ENCODE assay signal across 17 mouse cellular contexts in genomic region chr10:42297954-42298353, GRCm38 (mm10). TPM values are rescaled to one million over a fixed set of nuclear protein-coding genes. Genes with fewer than 3 reads are reported as not detected.
DNase-seq lines count a peak whose midpoint lies in the region; ATAC-seq and TF ChIP-seq lines count a peak whose summit lies in the region.
"Had no signal": no experiment of that assay in that cellular context is flagged by ENCODE, and none has a peak within 500 bp of the region (broad histone marks: within the 10 kb centered on the region; RNA-seq: fewer than 3 reads in every experiment).

No protein-coding gene starts in this region.

- H3K9ac ChIP-seq in hindbrain, postnatal 0 days (replicated peaks; ENCODE audit: low read length), result no peak overlapping the region
- no peak overlapping the region for H3K9ac ChIP-seq in hindbrain, embryonic 13.5 days
- H3K9ac ChIP-seq in midbrain, postnatal 0 days (replicated peaks; ENCODE audit: low read length, poor library complexity, severe bottlenecking), result no peak overlapping the region
- no peak overlapping the region for H3K9ac ChIP-seq in midbrain, embryonic 14.5 days (replicated peaks; ENCODE audit: low read length)
- H3K9ac ChIP-seq: heart, embryonic 13.5 days; hindbrain, embryonic 15.5 days; neural tube, embryonic 15.5 days; stomach, embryonic 15.5 days had no signal

- no peaks in the 10 kb centered on the region for H3K9me3 ChIP-seq in hindbrain, postnatal 0 days (ENCODE audit: low read length)
- peaks cover 5% of the 10 kb centered on the region; the same call in 1 of the 2 replicates for H3K9me3 ChIP-seq in hindbrain, embryonic 13.5 days
- H3K9me3 ChIP-seq in midbrain, postnatal 0 days (ENCODE audit: low read length), result no peaks in the 10 kb centered on the region
- H3K9me3 ChIP-seq in midbrain, embryonic 14.5 days (ENCODE audit: control insufficient read depth, low read length), result peaks cover 4% of the 10 kb centered on the region; the same call in 1 of the 2 replicates
- H3K9me3 ChIP-seq: embryonic facial prominence, embryonic 10.5 days; forebrain, embryonic 10.5 days; heart, embryonic 13.5 days; hindbrain, embryonic 15.5 days; neural tube, embryonic 15.5 days; stomach, embryonic 15.5 days had no signal

- TF ChIP-seq POLR2A in brain, embryonic 14.5 days (IDR thresholded peaks at IDR 0.05; ENCODE audit: borderline replicate concordance, extremely low read depth, insufficient read depth, insufficient read length, poor library complexity, severe bottlenecking), result no peak

- no peak overlapping the region for H3K4me3 ChIP-seq in hindbrain, postnatal 0 days (ENCODE audit: low read length)
- no peak overlapping the region for H3K4me3 ChIP-seq in hindbrain, embryonic 13.5 days
- no peak overlapping the region for H3K4me3 ChIP-seq in midbrain, postnatal 0 days (ENCODE audit: low read depth, low read length)
- no peak overlapping the region for H3K4me3 ChIP-seq in midbrain, embryonic 14.5 days (replicated peaks; ENCODE audit: low read depth, low read length)
- H3K4me3 ChIP-seq: embryonic facial prominence, embryonic 10.5 days; forebrain, embryonic 10.5 days; heart, embryonic 13.5 days; hindbrain, embryonic 15.5 days; neural tube, embryonic 15.5 days; stomach, embryonic 15.5 days had no signal

- H3K4me1 ChIP-seq in hindbrain, postnatal 0 days (ENCODE audit: insufficient read depth, low read length), result no peaks in the 10 kb centered on the region
- H3K4me1 ChIP-seq in hindbrain, embryonic 13.5 days (replicated peaks), result no peaks in the 10 kb centered on the region
- no peaks in the 10 kb centered on the region for H3K4me1 ChIP-seq in midbrain, postnatal 0 days (ENCODE audit: insufficient read depth, low read length)
- H3K4me1 ChIP-seq in midbrain, embryonic 14.5 days (ENCODE audit: control insufficient read depth, insufficient read depth, low read length), result no peaks in the 10 kb centered on the region
- H3K4me1 ChIP-seq: hindbrain, embryonic 15.5 days; neural tube, embryonic 15.5 days; stomach, embryonic 15.5 days had no signal

- ATAC-seq in hindbrain, postnatal 0 days, result no peak
- ATAC-seq in hindbrain, embryonic 13.5 days (ENCODE audit: low FRiP score), result no peak
- no peak for ATAC-seq in midbrain, postnatal 0 days (ENCODE audit: low FRiP score)
- no peak for ATAC-seq in midbrain, embryonic 14.5 days (ENCODE audit: low FRiP score, low TSS enrichment)
- ATAC-seq: midbrain, embryonic 16.5 days had no signal

- no peak for DNase-seq in hindbrain, postnatal 0 days (ENCODE audit: low spot score)
- no peak for DNase-seq in midbrain, postnatal 0 days (ENCODE audit: low spot score)
- DNase-seq in midbrain, embryonic 14.5 days, result no peak
- no peak for DNase-seq in brain, embryonic 14.5 days (ENCODE audit: low read depth)
- no peak for DNase-seq in left cerebral cortex, adult 11 months (ENCODE audit: low spot score)
- no peak for DNase-seq in left cerebral cortex, adult 8-10 months (ENCODE audit: low spot score in 2 of 2)
- DNase-seq: adrenal gland, adult 2 months; right cerebral cortex, postnatal 25 days; thymus, postnatal 36 days had no signal

- no peaks in the 10 kb centered on the region for H3K27me3 ChIP-seq in hindbrain, postnatal 0 days (ENCODE audit: insufficient read depth, low read length)
- H3K27me3 ChIP-seq in hindbrain, embryonic 13.5 days, result peaks cover under 1% of the 10 kb centered on the region; the same call in 1 of the 2 replicates
- H3K27me3 ChIP-seq in midbrain, postnatal 0 days (ENCODE audit: insufficient read depth, low read length), result no peaks in the 10 kb centered on the region
- no peaks in the 10 kb centered on the region for H3K27me3 ChIP-seq in midbrain, embryonic 14.5 days (ENCODE audit: control insufficient read depth, insufficient read depth, low read length)
- H3K27me3 ChIP-seq: heart, embryonic 13.5 days; hindbrain, embryonic 15.5 days; neural tube, embryonic 15.5 days; stomach, embryonic 15.5 days had no signal

- 97% methylated on average over 1 of the region's 1 CpGs for WGBS in hindbrain, postnatal 0 days
- WGBS in hindbrain, embryonic 13.5 days, result 86% methylated on average over 1 of the region's 1 CpGs
- WGBS in midbrain, postnatal 0 days, result 90% methylated on average over 1 of the region's 1 CpGs
- WGBS in midbrain, embryonic 14.5 days, result 90% methylated on average over 1 of the region's 1 CpGs

- H3K4me2 ChIP-seq in hindbrain, postnatal 0 days (ENCODE audit: low read depth, low read length), result no peak overlapping the region
- H3K4me2 ChIP-seq in hindbrain, embryonic 13.5 days, result no peak overlapping the region
- no peak overlapping the region for H3K4me2 ChIP-seq in midbrain, postnatal 0 days (ENCODE audit: low read depth, low read length, poor library complexity, severe bottlenecking)
- H3K4me2 ChIP-seq in midbrain, embryonic 14.5 days (ENCODE audit: low read length), result no peak overlapping the region
- H3K4me2 ChIP-seq: heart, embryonic 13.5 days; hindbrain, embryonic 15.5 days; neural tube, embryonic 15.5 days; stomach, embryonic 15.5 days had no signal

- no peak overlapping the region for H3K27ac ChIP-seq in hindbrain, postnatal 0 days
- no peak overlapping the region for H3K27ac ChIP-seq in hindbrain, embryonic 13.5 days
- H3K27ac ChIP-seq in midbrain, postnatal 0 days (ENCODE audit: low read depth, low read length), result no peak overlapping the region
- no peak overlapping the region for H3K27ac ChIP-seq in midbrain, embryonic 14.5 days (replicated peaks; ENCODE audit: low read depth, low read length)
- H3K27ac ChIP-seq: embryonic facial prominence, embryonic 10.5 days; forebrain, embryonic 10.5 days; heart, embryonic 13.5 days; hindbrain, embryonic 15.5 days; neural tube, embryonic 15.5 days; stomach, embryonic 15.5 days had no signal

- peak; percentile 41 for TF ChIP-seq CTCF in hindbrain, postnatal 0 days (IDR thresholded peaks at IDR 0.05; ENCODE audit: low read depth)
- TF ChIP-seq CTCF in midbrain, postnatal 0 days (IDR thresholded peaks at IDR 0.05), result peak; percentile 40
- TF ChIP-seq CTCF in brain, embryonic 14.5 days (IDR thresholded peaks at IDR 0.05; ENCODE audit: borderline replicate concordance, extremely low read depth, insufficient read depth, insufficient read length), result peak; percentile 13; the same call in 1 of the 2 replicates

- H3K36me3 ChIP-seq in hindbrain, postnatal 0 days (ENCODE audit: insufficient read depth, low read length), result no peaks in the 10 kb centered on the region
- no peaks in the 10 kb centered on the region for H3K36me3 ChIP-seq in hindbrain, embryonic 13.5 days
- H3K36me3 ChIP-seq in midbrain, postnatal 0 days (ENCODE audit: insufficient read depth, low read length), result no peaks in the 10 kb centered on the region
- no peaks in the 10 kb centered on the region for H3K36me3 ChIP-seq in midbrain, embryonic 14.5 days (ENCODE audit: control insufficient read depth, insufficient read depth, low read length)
- H3K36me3 ChIP-seq: embryonic facial prominence, embryonic 10.5 days; forebrain, embryonic 10.5 days; heart, embryonic 13.5 days; hindbrain, embryonic 15.5 days; neural tube, embryonic 15.5 days; stomach, embryonic 15.5 days had no signal

RNA-seq across cellular contexts. Expression of gene Foxo3, which starts 21.4 kb away (rescaled TPM):
- total RNA-seq in hindbrain, postnatal 0 days (2014; rRNA removed), result 54.7 and 59.2 TPM in 2 replicates
- polyA plus RNA-seq in hindbrain, postnatal 0 days (2015; fragmentation: Nextera tagmentation; extraction: Ambion mirVana), result 8.4 and 8.6 TPM in 2 replicates
- 3.7 and 3.9 TPM in 2 replicates for polyA plus RNA-seq in hindbrain, embryonic 13.5 days (2015; fragmentation: Nextera tagmentation; extraction: Ambion mirVana)
- 37.7 and 42.9 TPM in 2 replicates for total RNA-seq in midbrain, postnatal 0 days (2014; rRNA removed)
- polyA plus RNA-seq in midbrain, postnatal 0 days (2015; fragmentation: Nextera tagmentation; extraction: Ambion mirVana), result 6.5 and 6.6 TPM in 2 replicates
- 6.0 and 8.3 TPM in 2 replicates for polyA plus RNA-seq in midbrain, embryonic 14.5 days (2014; fragmentation: Nextera tagmentation; extraction: Ambion mirVana)
- polyA plus RNA-seq in brain, embryonic 14.5 days (2012; rRNA removed), result 9.5 and 14.6 TPM in 2 replicates
- 10 to 100 TPM; 69.4 to 88.2 (median 76.9) TPM for total RNA-seq in left cerebral cortex, adult 8-10 months (2022)
